Mouse (Mus musculus) gastrocnemius, adult 8-10 months (tissue): ENCODE measurements around the gene Sept3. TPM values are rescaled to one million over a fixed set of nuclear protein-coding genes. Genes with fewer than 3 reads are reported as not detected.

Source experiments
- DNase-seq, 2 experiments: peaks; one replicate each; pipeline ENCODE4 v3.0.0; 2022; ENCODE audit warnings: low spot score in 2 of 2
- total RNA-seq, 4 experiments: library from RNA; stranded (reverse); gene quantifications; 2 replicates each; pipeline ENCODE4 v1.2.4; 2022

Sept3 gene
- total RNA-seq, 4 experiments from 2014 or later: 0.10 to 0.63 (median 0.38) TPM

GRCm38 (mm10) chr15:82339150-82339549, 64.5 kb downstream of the Sept3 start:
- no peak for DNase-seq

DNA sequence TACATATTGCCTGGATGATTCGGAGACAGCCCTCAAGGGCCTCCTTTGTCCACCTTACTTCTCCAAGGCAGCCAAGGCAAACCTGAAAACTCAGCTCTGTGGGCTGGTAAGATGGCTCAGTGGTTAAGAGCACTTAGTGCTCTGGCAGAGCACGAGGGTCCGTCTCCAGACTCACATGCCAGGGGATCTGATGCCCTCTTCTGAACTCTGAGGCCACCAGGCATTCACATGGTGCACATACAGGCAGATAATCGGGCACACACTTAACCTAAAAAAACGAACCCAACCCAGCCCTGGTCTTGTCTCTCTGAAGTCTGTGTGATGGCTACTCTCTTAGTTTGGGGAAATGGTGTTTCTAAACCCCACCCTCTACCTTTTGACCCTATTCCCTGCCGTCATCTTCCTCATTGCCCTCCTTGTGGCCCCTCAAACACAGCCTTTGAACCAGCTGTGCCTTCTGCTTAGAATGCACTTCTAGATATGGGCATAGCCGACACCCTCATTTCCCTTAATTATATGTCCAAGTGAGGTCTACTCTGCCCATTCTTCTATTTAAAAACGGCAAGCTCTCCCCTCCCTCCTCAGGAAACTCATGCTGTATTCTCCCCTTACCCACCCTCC, 65.1 kb downstream of the Sept3 start:
- no peak for DNase-seq

- no peak for DNase-seq
Measured at GRCm38 (mm10) chr15:82340414-82341035, 65.8 kb downstream of the Sept3 start.

DNA sequence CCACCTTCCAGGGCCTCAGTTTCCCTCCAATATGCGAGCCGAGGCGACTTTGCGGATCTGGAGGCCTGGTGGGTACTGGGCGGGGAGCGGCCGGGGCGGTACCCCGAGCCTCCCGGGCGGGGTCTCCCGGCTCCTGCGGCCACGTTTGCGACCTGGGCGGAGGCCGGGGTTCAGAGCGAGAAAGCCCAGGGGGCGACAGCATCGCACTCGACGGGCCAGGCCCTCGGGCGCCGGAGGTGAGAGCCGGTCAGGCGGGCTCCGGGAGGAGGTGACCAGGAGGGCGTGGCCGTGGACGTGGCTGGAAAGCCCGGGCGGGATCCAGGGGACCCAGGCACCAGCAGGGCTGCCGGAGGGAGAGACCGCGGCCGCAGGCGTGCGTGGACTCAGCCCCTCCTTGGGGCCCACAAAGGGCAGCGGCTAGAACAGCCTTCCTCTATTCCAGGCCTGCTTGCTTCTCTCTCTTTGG, 66.4 kb downstream of the Sept3 start:
- peak in 1 of 2 experiments; percentile 50 for DNase-seq

DNA sequence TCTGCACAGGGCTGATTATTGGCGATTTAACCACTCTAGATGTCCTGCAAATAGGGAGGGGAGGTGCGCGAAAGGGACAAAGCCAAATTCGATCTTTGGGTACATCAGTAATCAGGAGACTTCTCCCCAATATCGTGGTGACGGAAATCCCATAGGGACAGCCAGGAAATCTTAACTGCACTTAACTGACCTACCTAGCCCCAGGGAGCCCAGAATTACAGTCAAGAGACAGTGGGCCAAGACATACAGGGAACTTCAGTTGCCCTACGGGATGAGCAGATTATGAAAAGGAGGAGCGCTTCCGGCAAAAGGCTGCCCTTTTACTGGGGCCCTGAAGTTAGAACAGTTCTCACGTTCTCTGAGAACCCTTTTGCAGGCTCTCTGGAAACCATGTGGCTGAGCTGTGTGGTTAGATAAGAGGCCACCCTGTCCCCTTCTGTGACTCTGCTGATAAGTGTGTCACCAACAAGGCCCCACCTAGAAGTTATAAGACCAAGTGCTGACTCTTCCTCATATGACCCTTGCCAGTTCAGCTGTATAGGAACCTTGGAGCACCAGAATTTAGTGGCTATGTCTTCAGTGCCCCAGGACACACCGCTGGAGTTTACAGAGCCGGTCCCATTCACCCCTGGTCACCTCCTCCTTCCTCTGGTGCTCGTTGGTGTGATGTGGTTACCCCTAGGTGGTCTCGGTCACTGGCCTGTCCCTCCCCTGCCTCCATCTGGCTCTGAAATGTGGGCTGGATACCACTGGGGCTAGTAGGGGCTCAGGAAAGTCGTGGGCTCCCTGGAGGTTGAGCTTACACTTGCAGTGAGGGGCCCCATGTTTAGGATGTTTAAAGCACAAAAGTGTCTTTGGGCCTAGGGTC, 67.2 kb downstream of the Sept3 start:
- DNase-seq: no peak

- no peak for DNase-seq
Measured at GRCm38 (mm10) chr15:82342543-82342935, 67.8 kb downstream of the Sept3 start.

GRCm38 (mm10) chr15:82343368-82344287, 68.9 kb downstream of the Sept3 start:
- DNase-seq: no peak

Other genes starting within 250 kb of the Sept3 start
- 10 to 100 TPM; 14.9 to 18.4 (median 17.5) TPM for gene Desi1, start 241.0 kb upstream of the Sept3 start, total RNA-seq
- 10 to 100 TPM; 44.8 to 55.5 (median 51.4) TPM for gene Snu13, start 227.3 kb upstream of the Sept3 start, total RNA-seq
- gene 4930407I10Rik, start 215.7 kb upstream of the Sept3 start, total RNA-seq: not detected
- not detected for gene Mei1, start 204.9 kb upstream of the Sept3 start, total RNA-seq
- 10 to 100 TPM in 2 of 4 experiments, 1 to 10 TPM in 2; 6.8 to 14.2 (median 8.6) TPM for gene Ccdc134, start 147.0 kb upstream of the Sept3 start, total RNA-seq
- 10 to 100 TPM in 1 of 4 experiments, 1 to 10 TPM in 3; 8.4 to 11.5 (median 9.7) TPM for gene Srebf2, start 127.7 kb upstream of the Sept3 start, total RNA-seq
- not detected for gene Shisa8, start 62.1 kb upstream of the Sept3 start, total RNA-seq
- not detected for gene Tnfrsf13c, start 50.5 kb upstream of the Sept3 start, total RNA-seq
- gene Cenpm, start 30.1 kb upstream of the Sept3 start, total RNA-seq: not detected
- gene 1500009C09Rik, start 22.5 kb upstream of the Sept3 start, total RNA-seq: not detected
- not detected for gene Wbp2nl, start 24.1 kb downstream of the Sept3 start, total RNA-seq
- gene Naga, start 64.0 kb downstream of the Sept3 start, total RNA-seq: 10 to 100 TPM in 2 of 4 experiments, 1 to 10 TPM in 2; 7.7 to 11.6 (median 10.1) TPM
- gene Pheta2, start 64.0 kb downstream of the Sept3 start, total RNA-seq: under 1 TPM; 0.17 to 0.43 (median 0.36) TPM
- gene Smdt1, start 64.1 kb downstream of the Sept3 start, total RNA-seq: 100 to 1,000 TPM; 129 to 149 (median 142) TPM
- 100 to 1,000 TPM; 397 to 462 (median 441) TPM for gene Ndufa6, start 79.4 kb downstream of the Sept3 start, total RNA-seq
- gene Cyp2d22, start 105.4 kb downstream of the Sept3 start, total RNA-seq: 10 to 100 TPM in 3 of 4 experiments, 1 to 10 TPM in 1; 7.2 to 14.5 (median 11.5) TPM
- under 1 TPM in 2 of 4 experiments, not detected in 2; 0.18 to 0.24 TPM for gene Cyp2d11, start 119.1 kb downstream of the Sept3 start, total RNA-seq
- gene Cyp2d10, start 132.3 kb downstream of the Sept3 start, total RNA-seq: under 1 TPM in 1 of 4 experiments, not detected in 3; 0.56 TPM
- not detected for gene Cyp2d9, start 158.5 kb downstream of the Sept3 start, total RNA-seq